Mouse (Mus musculus) heart, embryonic 11.5 days (tissue): ENCODE measurements around the gene Syvn1. TPM values are rescaled to one million over a fixed set of nuclear protein-coding genes. Genes with fewer than 3 reads are reported as not detected.
"Not testable (repeated sequence)": the region's sequence is repeated elsewhere in the genome, so short reads cannot be mapped to it uniquely, and the experiment has no call there.

Experiments used
- ATAC-seq: fragments of 200-750 bp; cut with Nextera tagmentation; replicated peaks from 2 replicates; pipeline ENCODE4 v1.8.0; 2017; ENCODE audit warnings: moderate library complexity; ENCODE audit not compliant: insufficient number of reproducible peaks, low FRiP score, low TSS enrichment
- H3K27ac ChIP-seq: fragments of 300-500 bp; sonication (generic); 2 replicates; pipeline ENCODE4 v1.5.1; 2014; ENCODE audit warnings: mild to moderate bottlenecking, low read depth, low read length
- H3K27me3 ChIP-seq: fragments of 300-500 bp; sonication (generic); 2 replicates; pipeline ENCODE4 v1.6.1; 2014; ENCODE audit warnings: mild to moderate bottlenecking, low read length, mixed read lengths; ENCODE audit not compliant: control insufficient read depth, insufficient read depth
- H3K36me3 ChIP-seq: fragments of 300-500 bp; sonication (generic); 2 replicates; pipeline ENCODE4 v1.6.1; 2014; ENCODE audit warnings: mild to moderate bottlenecking, low read length, moderate library complexity, mixed read lengths; ENCODE audit not compliant: control insufficient read depth, insufficient read depth
- H3K4me1 ChIP-seq: fragments of 300-500 bp; sonication (generic); 2 replicates; pipeline ENCODE4 v1.6.1; 2014; ENCODE audit warnings: low read length; ENCODE audit not compliant: control insufficient read depth, insufficient read depth
- H3K4me2 ChIP-seq: fragments of 300-500 bp; sonication (generic); 2 replicates; pipeline ENCODE4 v1.6.1; 2014; ENCODE audit warnings: mild to moderate bottlenecking, moderate library complexity
- H3K4me3 ChIP-seq: fragments of 300-500 bp; sonication (generic); 2 replicates; pipeline ENCODE4 v1.5.1; 2014; ENCODE audit warnings: low read depth, low read length
- H3K9ac ChIP-seq: fragments of 300-500 bp; sonication (generic); 2 replicates; pipeline ENCODE4 v1.6.1; 2014; ENCODE audit warnings: mild to moderate bottlenecking, low read depth, low read length, moderate library complexity
- H3K9me3 ChIP-seq: fragments of 300-500 bp; sonication (generic); replicated peaks from 2 replicates; pipeline ENCODE4 v1.6.1; 2016; ENCODE audit warnings: low read length; ENCODE audit not compliant: control insufficient read depth
- WGBS: fragments of 180-500 bp; shearing (Covaris S2); extraction: QIAGEN DNeasy Blood & Tissue Kit; methylation state at CpG from one replicate; pipeline ENCODE4 v1.1.7; 2014; ENCODE audit not compliant: insufficient replicate concordance; 5-methylcytosine and 5-hydroxymethylcytosine counted together
- polyA plus RNA-seq: library from polyadenylated mRNA; unstranded; fragments of >200 nt; fragmentation: Nextera tagmentation; extraction: Ambion mirVana; gene quantifications from 2 replicates; pipeline ENCODE4 v1.2.1, GENCODE M21; 2014

The Syvn1 gene
- polyA plus RNA-seq, 1 experiment from 2014 or later = 19.5 TPM

- no peaks in the 10 kb centered on the region for H3K27me3 ChIP-seq
- no peaks in the 10 kb centered on the region for H3K9me3 ChIP-seq
- H3K4me2 ChIP-seq = no peak overlapping the region
- H3K36me3 ChIP-seq = no peaks in the 10 kb centered on the region
- no peak for ATAC-seq
- H3K27ac ChIP-seq = no peak overlapping the region
- no peak overlapping the region for H3K4me3 ChIP-seq
- no peaks in the 10 kb centered on the region for H3K4me1 ChIP-seq
- 54% methylated on average over 14 of the region's 14 CpGs for WGBS
- H3K9ac ChIP-seq = no peak overlapping the region
Observed at GRCm38 (mm10) chr19:6030520-6031280, 15.7 kb upstream of the Syvn1 start.

- Histone ChIP-seq H3K4me2 (no peak overlapping the region), H3K4me1 (no peaks in the 10 kb centered on the region), H3K27ac (no peak overlapping the region), H3K36me3 (no peaks in the 10 kb centered on the region), H3K9ac (no peak overlapping the region), H3K27me3 (no peaks in the 10 kb centered on the region), H3K9me3 (no peaks in the 10 kb centered on the region), H3K4me3 (no peak overlapping the region)
- 68% methylated on average over 9 of the region's 9 CpGs for WGBS
- ATAC-seq = no peak
Observed at GRCm38 (mm10) chr19:6035966-6036585, 10.3 kb upstream of the Syvn1 start.

- no peaks in the 10 kb centered on the region for H3K9me3 ChIP-seq
- H3K27ac ChIP-seq = no peak overlapping the region
- H3K4me3 ChIP-seq = no peak overlapping the region
- ATAC-seq = no peak
- no peak overlapping the region for H3K4me2 ChIP-seq
- H3K36me3 ChIP-seq = no peaks in the 10 kb centered on the region
- no peaks in the 10 kb centered on the region for H3K4me1 ChIP-seq
- H3K9ac ChIP-seq = no peak overlapping the region
- no peaks in the 10 kb centered on the region for H3K27me3 ChIP-seq
Observed at GRCm38 (mm10) chr19:6037695-6038094, 8.7 kb upstream of the Syvn1 start.

GRCm38 (mm10) chr19:6038326-6038725 is 8.1 kb upstream of the Syvn1 start:
- 79% methylated on average over 7 of the region's 7 CpGs for WGBS
- H3K9ac ChIP-seq = no peak overlapping the region
- H3K36me3 ChIP-seq = no peaks in the 10 kb centered on the region
- H3K27me3 ChIP-seq = no peaks in the 10 kb centered on the region
- no peak overlapping the region for H3K4me3 ChIP-seq
- H3K9me3 ChIP-seq = no peaks in the 10 kb centered on the region
- H3K27ac ChIP-seq = no peak overlapping the region
- no peak for ATAC-seq
- no peak overlapping the region for H3K4me2 ChIP-seq
- H3K4me1 ChIP-seq = no peaks in the 10 kb centered on the region

- Histone ChIP-seq H3K9me3 (no peaks in the 10 kb centered on the region), H3K4me1 (no peaks in the 10 kb centered on the region), H3K36me3 (no peaks in the 10 kb centered on the region), H3K4me3 (no peak overlapping the region), H3K27me3 (no peaks in the 10 kb centered on the region), H3K4me2 (no peak overlapping the region), H3K27ac (no peak overlapping the region), H3K9ac (no peak overlapping the region)
- ATAC-seq = no peak
Observed at GRCm38 (mm10) chr19:6040002-6040401, 6.4 kb upstream of the Syvn1 start.

GRCm38 (mm10) chr19:6042293-6042692 is 4.1 kb upstream of the Syvn1 start:
- Histone ChIP-seq H3K4me2 (no peak overlapping the region), H3K27me3 (no peaks in the 10 kb centered on the region), H3K4me1 (peaks cover 6% of the 10 kb centered on the region), H3K27ac (no peak overlapping the region), H3K9ac (no peak overlapping the region), H3K9me3 (no peaks in the 10 kb centered on the region), H3K36me3 (no peaks in the 10 kb centered on the region), H3K4me3 (no peak overlapping the region)
- 78% methylated on average over 9 of the region's 9 CpGs for WGBS
- no peak for ATAC-seq

- H3K9ac ChIP-seq, H3K36me3 ChIP-seq, H3K4me3 ChIP-seq, H3K27me3 ChIP-seq, ATAC-seq, H3K4me2 ChIP-seq, H3K9me3 ChIP-seq, H3K27ac ChIP-seq: not testable (repeated sequence)
- WGBS = 60% methylated on average over 4 of the region's 4 CpGs
- H3K4me1 ChIP-seq = peaks cover 16% of the 10 kb centered on the region
Observed at GRCm38 (mm10) chr19:6044102-6044501, 2.3 kb upstream of the Syvn1 start.

- Histone ChIP-seq H3K27ac (peak overlapping the region; percentile 98), H3K9ac (peak overlapping the region; percentile 94), H3K4me1 (peaks cover 16% of the 10 kb centered on the region), H3K4me3 (peak overlapping the region; percentile 82), H3K4me2 (peak overlapping the region; percentile 97), H3K27me3 (no peaks in the 10 kb centered on the region), H3K9me3 (no peaks in the 10 kb centered on the region), H3K36me3 (peaks cover 22% of the 10 kb centered on the region)
- WGBS = 18% methylated on average over 20 of the region's 20 CpGs
- ATAC-seq = no peak
Observed at GRCm38 (mm10) chr19:6045366-6046293, 746 bp upstream of the Syvn1 start.
